Mouse (Mus musculus) small intestine, adult 2 months (tissue): ENCODE data around the gene Cyp26a1. TPM values are rescaled to one million over a fixed set of nuclear protein-coding genes. Genes with fewer than 3 reads are reported as not detected.

ENCODE experiments used
- H3K27ac ChIP-seq: fragments of 200-500 bp; 2 replicates; pipeline ENCODE4 v1.5.1; 2012; ENCODE audit warnings: low read depth, low read length, control low read depth, inconsistent platforms; ENCODE audit not compliant: insufficient read depth
- H3K27me3 ChIP-seq: fragments of 200-500 bp; 2 replicates; pipeline ENCODE4 v1.6.1; 2012; ENCODE audit warnings: mild to moderate bottlenecking, moderate library complexity, low read length, inconsistent platforms; ENCODE audit not compliant: control insufficient read depth, insufficient read depth
- H3K36me3 ChIP-seq: fragments of 200-500 bp; 2 replicates; pipeline ENCODE4 v1.6.1; 2012; ENCODE audit warnings: mild to moderate bottlenecking, low read length, control low read depth, inconsistent platforms; ENCODE audit not compliant: control insufficient read depth, insufficient read depth
- H3K4me1 ChIP-seq: fragments of 200-500 bp; 2 replicates; pipeline ENCODE4 v1.6.1; 2012; ENCODE audit warnings: low read length, inconsistent platforms, mixed read lengths; ENCODE audit not compliant: control insufficient read depth, insufficient read depth, insufficient read length
- H3K4me3 ChIP-seq: fragments of 200-500 bp; 2 replicates; pipeline ENCODE4 v1.5.1; 2012; ENCODE audit warnings: low read depth, mild to moderate bottlenecking, control low read depth, inconsistent platforms, low read length, moderate library complexity
- CTCF ChIP-seq: fragments of 200-500 bp; IDR thresholded peaks from 2 replicates; pipeline ENCODE4 v1.5.1; 2012; ENCODE audit warnings: low read depth, mild to moderate bottlenecking, control low read depth, inconsistent platforms, low read length, moderate library complexity, mixed read lengths; ENCODE audit not compliant: insufficient replicate concordance, insufficient read length; ENCODE audit errors: extremely low read depth
- POLR2A ChIP-seq: fragments of 200-500 bp; IDR thresholded peaks from 2 replicates; pipeline ENCODE4 v1.6.1; 2012; ENCODE audit warnings: low read depth, mild to moderate bottlenecking, control low read depth, inconsistent platforms, low read length, moderate library complexity
- WGBS: fragments of 180-500 bp; shearing (Covaris S2); methylation state at CpG from one replicate; pipeline ENCODE4 v1.1.7; 2018; 5-methylcytosine and 5-hydroxymethylcytosine counted together
- polyA plus RNA-seq: library from polyadenylated mRNA; depleted of rRNA; stranded (reverse); fragments of >200 nt; gene quantifications from 2 replicates; pipeline ENCODE4 v1.2.3, GENCODE M21; 2012

The Cyp26a1 gene
- polyA plus RNA-seq, 1 experiment, result 0.08 TPM

GRCm38 (mm10) chr19:37668657-37669056 lies 28.9 kb upstream of the Cyp26a1 start:
- Histone ChIP-seq H3K4me1 (no peaks in the 10 kb centered on the region; the same call in 1 of the 2 replicates), H3K27ac (no peak overlapping the region), H3K27me3 (no peaks in the 10 kb centered on the region), H3K36me3 (peaks cover 2% of the 10 kb centered on the region; the same call in 1 of the 2 replicates), H3K4me3 (no peak overlapping the region)
- TF ChIP-seq POLR2A (no peak), CTCF (no peak)
- WGBS, result 89% methylated on average over 5 of the region's 5 CpGs

GRCm38 (mm10) chr19:37669486-37669885 lies 28.1 kb upstream of the Cyp26a1 start:
- no peak overlapping the region for H3K4me3 ChIP-seq
- H3K36me3 ChIP-seq, result peaks cover 2% of the 10 kb centered on the region; the same call in 1 of the 2 replicates
- H3K27ac ChIP-seq, result no peak overlapping the region
- 63% methylated on average over 5 of the region's 5 CpGs for WGBS
- no peaks in the 10 kb centered on the region for H3K27me3 ChIP-seq
- no peak for TF ChIP-seq CTCF
- no peak for TF ChIP-seq POLR2A
- no peaks in the 10 kb centered on the region; the same call in 1 of the 2 replicates for H3K4me1 ChIP-seq

GRCm38 (mm10) chr19:37673393-37673792 lies 24.2 kb upstream of the Cyp26a1 start:
- H3K4me3 ChIP-seq, result no peak overlapping the region
- H3K36me3 ChIP-seq, result peaks cover 2% of the 10 kb centered on the region; the same call in 1 of the 2 replicates
- TF ChIP-seq POLR2A, result no peak
- no peak for TF ChIP-seq CTCF
- H3K27me3 ChIP-seq, result no peaks in the 10 kb centered on the region
- H3K4me1 ChIP-seq, result no peaks in the 10 kb centered on the region; the same call in 1 of the 2 replicates
- H3K27ac ChIP-seq, result no peak overlapping the region
- WGBS, result 74% methylated on average over 12 of the region's 12 CpGs

- no peak within 1 kb of the TSS for H3K4me3 ChIP-seq
- H3K27me3 ChIP-seq, result no peaks in the 10 kb centered on the region
- TF ChIP-seq POLR2A, result no peak
- TF ChIP-seq CTCF, result no peak
- H3K36me3 ChIP-seq, result peaks cover 19% of the 10 kb centered on the region
- no peak within 1 kb of the TSS for H3K27ac ChIP-seq
- WGBS, result 79% methylated on average over 6 of the region's 6 CpGs
- H3K4me1 ChIP-seq, result no peaks in the 10 kb centered on the region
Observed at GRCm38 (mm10) chr19:37685281-37685680, 12.3 kb upstream of the Cyp26a1 start, which contains the start of gene Cyp26c1. TSS of gene Cyp26c1 (plus strand) at chr19:37685581.

GRCm38 (mm10) chr19:37686347-37686746 lies 11.3 kb upstream of the Cyp26a1 start:
- H3K36me3 ChIP-seq, result peaks cover 19% of the 10 kb centered on the region
- H3K27ac ChIP-seq, result no peak overlapping the region
- no peaks in the 10 kb centered on the region for H3K27me3 ChIP-seq
- TF ChIP-seq CTCF, result no peak
- TF ChIP-seq POLR2A, result no peak
- no peak overlapping the region for H3K4me3 ChIP-seq
- H3K4me1 ChIP-seq, result no peaks in the 10 kb centered on the region
- WGBS, result 58% methylated on average over 23 of the region's 23 CpGs

GRCm38 (mm10) chr19:37686941-37687850 lies 10.4 kb upstream of the Cyp26a1 start:
- H3K27me3 ChIP-seq, result no peaks in the 10 kb centered on the region
- H3K36me3 ChIP-seq, result peaks cover 19% of the 10 kb centered on the region
- no peak for TF ChIP-seq POLR2A
- TF ChIP-seq CTCF, result no peak
- H3K4me1 ChIP-seq, result no peaks in the 10 kb centered on the region
- H3K4me3 ChIP-seq, result no peak overlapping the region
- WGBS, result 33% methylated on average over 62 of the region's 62 CpGs
- no peak overlapping the region for H3K27ac ChIP-seq

GRCm38 (mm10) chr19:37689478-37689877 lies 8.1 kb upstream of the Cyp26a1 start:
- Histone ChIP-seq H3K4me1 (no peaks in the 10 kb centered on the region), H3K36me3 (peaks cover 5% of the 10 kb centered on the region), H3K27ac (no peak overlapping the region), H3K27me3 (peaks cover 10% of the 10 kb centered on the region), H3K4me3 (no peak overlapping the region)
- TF ChIP-seq POLR2A (no peak), CTCF (no peak)
- WGBS, result 61% methylated on average over 5 of the region's 5 CpGs
